14 mouse cellular contexts compared by ENCODE assay signal in the genomic region with DNA sequence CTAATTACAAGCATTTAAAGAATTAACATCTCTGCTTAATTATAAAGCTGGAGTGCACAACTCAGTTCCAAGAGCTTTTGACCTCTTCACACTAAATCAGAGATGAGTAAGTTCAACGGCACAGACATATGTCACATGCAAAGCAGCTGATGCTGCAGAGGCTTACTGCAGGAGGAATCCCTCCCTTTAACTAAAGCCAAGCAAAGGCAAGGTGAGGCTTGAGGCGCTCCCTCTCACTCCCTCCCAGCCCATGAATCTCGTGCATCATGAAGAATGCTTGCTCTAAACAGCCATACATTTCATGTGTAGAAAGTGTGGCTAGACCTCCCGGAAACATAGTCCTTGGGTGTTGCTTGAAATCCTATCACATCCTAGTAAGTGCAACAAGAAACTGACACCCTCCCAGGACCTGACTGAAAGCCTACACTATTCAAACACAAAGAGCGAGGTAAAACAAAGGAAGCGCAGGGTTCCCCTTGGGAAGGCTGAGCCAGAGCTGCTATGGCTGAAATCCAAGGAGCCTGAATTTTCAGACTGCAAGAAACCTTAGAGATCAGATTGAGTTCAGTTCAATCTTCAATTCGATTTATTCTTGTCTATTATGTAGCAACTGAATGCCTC.
DNase-seq lines count a peak whose midpoint lies in the region; ATAC-seq and TF ChIP-seq lines count a peak whose summit lies in the region.
"Had no signal": no experiment of that assay in that cellular context is flagged by ENCODE, and none has a peak within 500 bp of the region (broad histone marks: within the 10 kb centered on the region; RNA-seq: fewer than 3 reads in every experiment).

No protein-coding gene starts in this region.

- no peaks in the 10 kb centered on the region for H3K27me3 ChIP-seq in kidney, postnatal 0 days (ENCODE audit: insufficient read depth, low read length)
- no peaks in the 10 kb centered on the region for H3K27me3 ChIP-seq in forebrain, embryonic 11.5 days (ENCODE audit: control insufficient read depth, insufficient read depth, low read length)
- H3K27me3 ChIP-seq in limb, embryonic 10.5 days (ENCODE audit: low read depth, poor library complexity, severe bottlenecking), result peaks cover 34% of the 10 kb centered on the region
- H3K27me3 ChIP-seq in neural tube, embryonic 14.5 days (ENCODE audit: control insufficient read depth, insufficient read depth, low read length), result no peaks in the 10 kb centered on the region
- no peaks in the 10 kb centered on the region for H3K27me3 ChIP-seq in heart, adult 2 months (ENCODE audit: control insufficient read depth, insufficient read depth, low read length)
- H3K27me3 ChIP-seq in liver, embryonic 11.5 days (replicated peaks; ENCODE audit: control insufficient read depth, insufficient read depth, low read length), result peaks cover 3% of the 10 kb centered on the region; the same call in 1 of the 2 replicates

- H3K4me3 ChIP-seq in kidney, postnatal 0 days (replicated peaks; ENCODE audit: low read depth, low read length), result no peak overlapping the region
- H3K4me3 ChIP-seq in forebrain, embryonic 11.5 days (ENCODE audit: low read depth, low read length), result no peak overlapping the region
- H3K4me3 ChIP-seq in limb, embryonic 10.5 days, result no peak overlapping the region
- no peak overlapping the region for H3K4me3 ChIP-seq in neural tube, embryonic 14.5 days (ENCODE audit: low read depth, low read length)
- H3K4me3 ChIP-seq in heart, adult 2 months, result no peak overlapping the region
- no peak overlapping the region for H3K4me3 ChIP-seq in liver, embryonic 11.5 days (ENCODE audit: low read depth, low read length)

- peak; percentile 49 for DNase-seq in kidney, postnatal 0 days (ENCODE audit: low spot score)
- no peak for DNase-seq in kidney, adult 8-10 months
- no peak for DNase-seq in forebrain, embryonic 11.5 days (ENCODE audit: low spot score)
- DNase-seq in limb, embryonic 10.5 days (ENCODE audit: low spot score), result peak; percentile 29
- DNase-seq in heart, adult 2 months, result no peak
- DNase-seq in thymus, postnatal 36 days, result no peak
- no peak for DNase-seq in liver, embryonic 11.5 days (ENCODE audit: low spot score)
- DNase-seq: adrenal gland, adult 2 months; gastrocnemius, postnatal 25 days; heart, postnatal 10 days; kidney, postnatal 10 days; layer of hippocampus, postnatal 36 days; thymus, postnatal 4 days had no signal

- TF ChIP-seq CTCF in kidney, postnatal 0 days (IDR thresholded peaks at IDR 0.05; ENCODE audit: low read depth), result no peak
- no peak for TF ChIP-seq CTCF in heart, adult 2 months (IDR thresholded peaks at IDR 0.05)

- TF ChIP-seq EP300 in heart, adult 2 months (IDR thresholded peaks at IDR 0.05; ENCODE audit: insufficient read depth, low read depth, low read length), result no peak

- no peaks in the 10 kb centered on the region for H3K36me3 ChIP-seq in kidney, postnatal 0 days (ENCODE audit: insufficient read depth, low read length)
- H3K36me3 ChIP-seq in forebrain, embryonic 11.5 days (ENCODE audit: control insufficient read depth, insufficient read depth, low read length), result no peaks in the 10 kb centered on the region
- H3K36me3 ChIP-seq in limb, embryonic 10.5 days, result no peaks in the 10 kb centered on the region
- no peaks in the 10 kb centered on the region for H3K36me3 ChIP-seq in neural tube, embryonic 14.5 days (ENCODE audit: control insufficient read depth, insufficient read depth, low read length)
- H3K36me3 ChIP-seq in heart, adult 2 months (ENCODE audit: control insufficient read depth, insufficient read depth, low read length), result no peaks in the 10 kb centered on the region
- H3K36me3 ChIP-seq in liver, embryonic 11.5 days (ENCODE audit: control insufficient read depth, insufficient read depth, low read length), result no peaks in the 10 kb centered on the region

- no peaks in the 10 kb centered on the region for H3K9me3 ChIP-seq in kidney, postnatal 0 days (replicated peaks; ENCODE audit: low read length)
- no peaks in the 10 kb centered on the region for H3K9me3 ChIP-seq in forebrain, embryonic 11.5 days (ENCODE audit: control insufficient read depth, low read length)
- no peaks in the 10 kb centered on the region for H3K9me3 ChIP-seq in limb, embryonic 10.5 days (replicated peaks)
- H3K9me3 ChIP-seq in neural tube, embryonic 14.5 days (ENCODE audit: control insufficient read depth, low read length), result no peaks in the 10 kb centered on the region
- no peaks in the 10 kb centered on the region for H3K9me3 ChIP-seq in liver, embryonic 11.5 days (ENCODE audit: control insufficient read depth, low read length)

- 41% methylated on average over 7 of the region's 7 CpGs for WGBS in kidney, postnatal 0 days
- 33% methylated on average over 7 of the region's 7 CpGs for WGBS in forebrain, embryonic 11.5 days
- WGBS in limb, embryonic 10.5 days, result 31% methylated on average over 7 of the region's 7 CpGs
- 25% methylated on average over 7 of the region's 7 CpGs for WGBS in neural tube, embryonic 14.5 days
- 44% methylated on average over 7 of the region's 7 CpGs for WGBS in heart, adult 2 months
- 52% methylated on average over 7 of the region's 7 CpGs for WGBS in liver, embryonic 11.5 days

- no peak overlapping the region for H3K9ac ChIP-seq in kidney, postnatal 0 days (ENCODE audit: low read depth, low read length)
- no peak overlapping the region for H3K9ac ChIP-seq in forebrain, embryonic 11.5 days (ENCODE audit: low read length)
- no peak overlapping the region for H3K9ac ChIP-seq in neural tube, embryonic 14.5 days (replicated peaks; ENCODE audit: low read depth, low read length)
- H3K9ac ChIP-seq in heart, adult 2 months (ENCODE audit: low read depth, low read length), result no peak overlapping the region
- no peak overlapping the region for H3K9ac ChIP-seq in liver, embryonic 11.5 days (ENCODE audit: low read depth, low read length)

- no peaks in the 10 kb centered on the region for H3K79me2 ChIP-seq in heart, adult 2 months (replicated peaks; ENCODE audit: control insufficient read depth, insufficient read depth, low read length)

- no peak for ATAC-seq in kidney, postnatal 0 days (replicated peaks; ENCODE audit: low FRiP score, low read depth)
- no peak for ATAC-seq in forebrain, embryonic 11.5 days (replicated peaks; ENCODE audit: low FRiP score)
- ATAC-seq in neural tube, embryonic 14.5 days (ENCODE audit: low read depth), result peak; percentile 65; the same call in 1 of the 2 replicates
- no peak for ATAC-seq in liver, embryonic 11.5 days (replicated peaks; ENCODE audit: low FRiP score)

- no peak for TF ChIP-seq POLR2A in heart, adult 2 months (IDR thresholded peaks at IDR 0.05; ENCODE audit: insufficient read depth, low read depth, low read length)

- H3K4me2 ChIP-seq in kidney, postnatal 0 days (ENCODE audit: low read length), result no peak overlapping the region
- 0 out of 2 replicates have a peak overlapping the region, but pooled peaks have one; percentile 15 for H3K4me2 ChIP-seq in forebrain, embryonic 11.5 days (ENCODE audit: low read depth, low read length, severe bottlenecking)
- H3K4me2 ChIP-seq in neural tube, embryonic 14.5 days (ENCODE audit: low read depth, low read length), result peak overlapping the region; percentile 11; the same call in 1 of the 2 replicates
- H3K4me2 ChIP-seq in liver, embryonic 11.5 days, result no peak overlapping the region

- no peak overlapping the region for H3K27ac ChIP-seq in kidney, postnatal 0 days
- no peak overlapping the region for H3K27ac ChIP-seq in forebrain, embryonic 11.5 days (ENCODE audit: low read depth, low read length)
- no peak overlapping the region for H3K27ac ChIP-seq in limb, embryonic 10.5 days
- H3K27ac ChIP-seq in neural tube, embryonic 14.5 days (ENCODE audit: low read depth, low read length), result peak overlapping the region; percentile 60
- H3K27ac ChIP-seq in heart, adult 2 months, result no peak overlapping the region
- H3K27ac ChIP-seq in liver, embryonic 11.5 days (ENCODE audit: low read depth, low read length), result no peak overlapping the region

- no peaks in the 10 kb centered on the region for H3K4me1 ChIP-seq in kidney, postnatal 0 days (replicated peaks; ENCODE audit: insufficient read depth, low read length)
- no peaks in the 10 kb centered on the region for H3K4me1 ChIP-seq in forebrain, embryonic 11.5 days (replicated peaks; ENCODE audit: control insufficient read depth, insufficient read depth, low read length)
- no peaks in the 10 kb centered on the region for H3K4me1 ChIP-seq in limb, embryonic 10.5 days
- H3K4me1 ChIP-seq in neural tube, embryonic 14.5 days (ENCODE audit: control insufficient read depth, insufficient read depth, low read length), result no peaks in the 10 kb centered on the region
- no peaks in the 10 kb centered on the region for H3K4me1 ChIP-seq in heart, adult 2 months (ENCODE audit: control insufficient read depth, insufficient read depth, low read length)
- H3K4me1 ChIP-seq in liver, embryonic 11.5 days (replicated peaks; ENCODE audit: control insufficient read depth, insufficient read depth, low read length), result no peaks in the 10 kb centered on the region

- intact Hi-C loops in heart, adult 2 months (cut with DNase I), result no loop called here

Comparison
In these comparisons a context has a peak if more than half of its experiments do, and no peak if none do; other contexts are left out.
1. DNase-seq: peak in kidney, postnatal 0 days (single experiment) and limb, embryonic 10.5 days (single experiment); none in kidney, adult 8-10 months (0 of 2), forebrain, embryonic 11.5 days (single experiment), heart, adult 2 months (0 of 2), thymus, postnatal 36 days (0 of 2) and liver, embryonic 11.5 days (single experiment).
2. H3K4me2 ChIP-seq: peak in forebrain, embryonic 11.5 days (single experiment) and neural tube, embryonic 14.5 days (single experiment); none in kidney, postnatal 0 days (single experiment) and liver, embryonic 11.5 days (single experiment).